Mouse (Mus musculus): Measurements from ENCODE around the gene Ppfia1.

- no peak for TF ChIP-seq CTCF (IDR thresholded peaks at IDR 0.05; ENCODE audit: low read depth)
- TF ChIP-seq EP300 (IDR thresholded peaks at IDR 0.05; ENCODE audit: low read depth): no peak
Observed at GRCm38 (mm10) chr7:144560594-144560993, 7.1 kb upstream of the Ppfia1 start.
